Mouse (Mus musculus): ENCODE measurements at regions not wholly inside any gene's neighbourhood (a gene's known extent, or its start where the extent isn't known, plus 50 kb on each side); places are given as distances from the start of the nearest gene placed in this dataset.

GRCm38 (mm10) chr2:146565693-146566092, 53.5 kb upstream of the Ralgapa2 start:
- no peak for ATAC-seq (ENCODE audit: insufficient read depth)
- Histone ChIP-seq H3K4me3 (replicated peaks) (no peak overlapping the region), H3K9ac (no peak overlapping the region), H3K27ac (replicated peaks) (no peak overlapping the region), H3K36me3 (replicated peaks) (no peaks in the 10 kb centered on the region), H3K9me3 (replicated peaks) (no peaks in the 10 kb centered on the region), H3K27me3 (no peaks in the 10 kb centered on the region), H3K4me1 (replicated peaks) (peaks cover 6% of the 10 kb centered on the region; the same call in 1 of the 2 replicates), H3K4me2 (no peak overlapping the region)
- 28% methylated on average over 6 of the region's 6 CpGs for WGBS (ENCODE audit: insufficient replicate concordance)

- H3K9ac ChIP-seq, result no peak overlapping the region
- no peaks in the 10 kb centered on the region for H3K4me1 ChIP-seq (replicated peaks)
- H3K4me3 ChIP-seq (replicated peaks), result no peak overlapping the region
- no peak overlapping the region for H3K27ac ChIP-seq (replicated peaks)
- no peak for ATAC-seq (ENCODE audit: insufficient read depth)
- WGBS (ENCODE audit: insufficient replicate concordance), result 73% methylated on average over 11 of the region's 11 CpGs
- no peak overlapping the region for H3K4me2 ChIP-seq
- no peaks in the 10 kb centered on the region for H3K27me3 ChIP-seq
- no peaks in the 10 kb centered on the region for H3K9me3 ChIP-seq (replicated peaks)
- no peaks in the 10 kb centered on the region for H3K36me3 ChIP-seq (replicated peaks)
Measured at GRCm38 (mm10) chr2:146568171-146568842, 56.2 kb upstream of the Ralgapa2 start.

DNA sequence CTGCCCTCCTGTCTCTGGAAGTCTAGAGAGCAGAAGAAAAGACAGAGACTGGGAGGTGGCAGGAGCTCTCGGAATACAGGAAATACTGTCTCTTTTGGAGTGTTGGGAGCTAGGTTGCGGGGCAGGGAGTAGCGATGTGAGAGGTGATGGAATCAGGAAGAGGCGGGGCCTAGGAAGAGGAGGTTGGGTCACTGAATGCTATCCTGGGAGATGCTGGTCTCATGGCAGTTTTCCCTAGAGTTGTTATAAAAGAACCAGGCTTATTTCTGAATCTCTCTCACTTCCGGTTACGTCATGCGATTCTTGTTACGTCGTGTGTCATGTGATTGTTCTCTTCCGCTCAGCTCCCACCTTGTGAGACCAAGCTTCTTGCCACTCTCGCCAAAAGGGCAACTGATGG, 58.9 kb upstream of the Ralgapa2 start:
- H3K4me1 ChIP-seq (replicated peaks), result peaks cover 5% of the 10 kb centered on the region; the same call in 1 of the 2 replicates
- no peak overlapping the region for H3K4me2 ChIP-seq
- 79% methylated on average over 11 of the region's 11 CpGs for WGBS (ENCODE audit: insufficient replicate concordance)
- H3K9ac ChIP-seq, result no peak overlapping the region
- H3K9me3 ChIP-seq (replicated peaks), result no peaks in the 10 kb centered on the region
- ATAC-seq (ENCODE audit: insufficient read depth), result no peak
- no peak overlapping the region for H3K27ac ChIP-seq (replicated peaks)
- H3K4me3 ChIP-seq (replicated peaks), result no peak overlapping the region
- H3K27me3 ChIP-seq, result no peaks in the 10 kb centered on the region
- H3K36me3 ChIP-seq (replicated peaks), result no peaks in the 10 kb centered on the region

- no peaks in the 10 kb centered on the region for H3K9me3 ChIP-seq (replicated peaks)
- H3K27ac ChIP-seq (replicated peaks), result no peak overlapping the region
- WGBS (ENCODE audit: insufficient replicate concordance), result 76% methylated on average over 9 of the region's 9 CpGs
- H3K27me3 ChIP-seq, result no peaks in the 10 kb centered on the region
- no peak overlapping the region for H3K4me2 ChIP-seq
- no peaks in the 10 kb centered on the region for H3K36me3 ChIP-seq (replicated peaks)
- no peak overlapping the region for H3K9ac ChIP-seq
- H3K4me3 ChIP-seq (replicated peaks), result no peak overlapping the region
- no peak for ATAC-seq (ENCODE audit: insufficient read depth)
- H3K4me1 ChIP-seq (replicated peaks), result peaks cover 5% of the 10 kb centered on the region; the same call in 1 of the 2 replicates
Measured at GRCm38 (mm10) chr2:146571857-146572256, 59.7 kb upstream of the Ralgapa2 start.

DNA sequence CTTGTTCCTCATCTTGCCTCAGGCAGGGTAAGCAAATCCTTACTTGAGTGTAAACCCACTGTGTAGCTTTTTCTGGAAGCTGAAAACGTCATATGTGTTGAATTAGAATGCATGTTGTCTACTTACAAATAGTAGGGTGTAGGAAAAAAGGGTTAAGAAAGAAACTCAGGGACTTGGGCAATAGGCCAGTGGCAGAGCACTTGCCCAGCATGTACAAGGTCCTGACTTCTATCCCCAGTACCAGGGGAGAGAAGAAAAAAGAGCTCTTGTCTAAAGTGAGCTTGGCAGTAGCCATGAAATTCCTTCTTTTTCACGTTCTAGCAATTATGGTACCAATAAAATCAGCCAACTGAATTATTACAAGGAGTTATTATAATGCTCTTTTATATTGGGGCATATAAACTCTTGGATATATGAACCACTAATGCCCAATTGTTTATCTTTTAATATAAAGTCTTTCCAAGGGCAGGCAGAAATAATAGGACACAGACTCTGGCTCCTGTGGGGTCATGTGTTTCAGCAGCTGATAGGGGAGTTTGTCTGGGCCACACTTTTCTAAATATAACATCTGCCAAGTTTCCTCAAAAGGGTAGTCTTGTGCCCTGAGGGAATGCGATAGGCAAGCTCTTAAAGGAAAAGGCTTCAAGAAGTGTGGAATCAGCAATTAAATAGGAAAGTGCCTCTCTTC, 63.6 kb upstream of the Ralgapa2 start:
- Histone ChIP-seq H3K36me3 (replicated peaks) (no peaks in the 10 kb centered on the region), H3K4me1 (replicated peaks) (peaks cover 5% of the 10 kb centered on the region; the same call in 1 of the 2 replicates), H3K4me2 (no peak overlapping the region), H3K27ac (replicated peaks) (no peak overlapping the region), H3K9me3 (replicated peaks) (no peaks in the 10 kb centered on the region), H3K4me3 (replicated peaks) (no peak overlapping the region), H3K27me3 (no peaks in the 10 kb centered on the region), H3K9ac (no peak overlapping the region)
- 46% methylated on average over 3 of the region's 3 CpGs for WGBS (ENCODE audit: insufficient replicate concordance)
- ATAC-seq (ENCODE audit: insufficient read depth), result peak; percentile 22; the same call in 1 of the 2 replicates

GRCm38 (mm10) chr2:146576298-146576905, 64.3 kb upstream of the Ralgapa2 start:
- H3K36me3 ChIP-seq (replicated peaks), result no peaks in the 10 kb centered on the region
- H3K9ac ChIP-seq, result no peak overlapping the region
- peaks cover 5% of the 10 kb centered on the region; the same call in 1 of the 2 replicates for H3K4me1 ChIP-seq (replicated peaks)
- H3K9me3 ChIP-seq (replicated peaks), result no peaks in the 10 kb centered on the region
- H3K27me3 ChIP-seq, result no peaks in the 10 kb centered on the region
- no peak overlapping the region for H3K4me2 ChIP-seq
- H3K4me3 ChIP-seq (replicated peaks), result no peak overlapping the region
- 0 out of 2 replicates have a peak, but pooled peaks have one; percentile 37 for ATAC-seq (ENCODE audit: insufficient read depth)
- peak overlapping the region; percentile 53; the same call in 1 of the 2 replicates for H3K27ac ChIP-seq (replicated peaks)
- 24% methylated on average over 4 of the region's 4 CpGs for WGBS (ENCODE audit: insufficient replicate concordance)

DNA sequence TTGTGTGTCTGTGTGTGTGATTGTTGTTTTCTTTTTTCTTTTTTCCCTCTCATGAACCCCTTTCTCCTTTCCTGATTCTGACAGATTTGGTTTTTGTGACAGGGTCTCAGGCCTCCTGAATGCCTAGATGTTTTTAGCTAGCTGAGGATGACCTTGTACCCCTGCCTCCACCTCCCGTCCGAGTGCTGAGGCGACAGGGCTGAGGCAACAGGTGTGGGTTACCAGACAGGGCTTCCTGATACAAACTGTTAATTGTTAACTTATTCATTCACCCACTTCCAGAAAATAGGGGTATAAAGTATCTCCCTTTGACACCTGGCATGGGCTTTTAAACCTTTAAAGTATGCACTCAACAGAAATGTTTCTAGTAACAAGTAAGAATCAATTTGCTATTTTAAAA, 65.0 kb upstream of the Ralgapa2 start:
- Histone ChIP-seq H3K27me3 (no peaks in the 10 kb centered on the region), H3K4me3 (replicated peaks) (no peak overlapping the region), H3K9me3 (replicated peaks) (no peaks in the 10 kb centered on the region), H3K4me1 (replicated peaks) (peaks cover 5% of the 10 kb centered on the region; the same call in 1 of the 2 replicates), H3K4me2 (no peak overlapping the region), H3K36me3 (replicated peaks) (no peaks in the 10 kb centered on the region), H3K27ac (replicated peaks) (peak overlapping the region; percentile 25; the same call in 1 of the 2 replicates), H3K9ac (no peak overlapping the region)
- ATAC-seq (ENCODE audit: insufficient read depth), result peak; percentile 61
- WGBS (ENCODE audit: insufficient replicate concordance), result 51% methylated on average over 3 of the region's 3 CpGs

GRCm38 (mm10) chr2:146581220-146581619, 69.1 kb upstream of the Ralgapa2 start:
- H3K27ac ChIP-seq (replicated peaks), result no peak overlapping the region
- H3K27me3 ChIP-seq, result no peaks in the 10 kb centered on the region
- 48% methylated on average over 3 of the region's 3 CpGs for WGBS (ENCODE audit: insufficient replicate concordance)
- no peaks in the 10 kb centered on the region for H3K36me3 ChIP-seq (replicated peaks)
- H3K4me3 ChIP-seq (replicated peaks), result no peak overlapping the region
- H3K4me1 ChIP-seq (replicated peaks), result no peaks in the 10 kb centered on the region; the same call in 1 of the 2 replicates
- no peak overlapping the region for H3K4me2 ChIP-seq
- no peak for ATAC-seq (ENCODE audit: insufficient read depth)
- H3K9me3 ChIP-seq (replicated peaks), result no peaks in the 10 kb centered on the region
- no peak overlapping the region for H3K9ac ChIP-seq

GRCm38 (mm10) chr2:146583807-146584388, 71.8 kb upstream of the Ralgapa2 start:
- no peaks in the 10 kb centered on the region for H3K27me3 ChIP-seq
- H3K9ac ChIP-seq, result no peak overlapping the region
- no peak overlapping the region for H3K4me2 ChIP-seq
- no peak for ATAC-seq (ENCODE audit: insufficient read depth)
- H3K9me3 ChIP-seq (replicated peaks), result no peaks in the 10 kb centered on the region
- H3K4me3 ChIP-seq (replicated peaks), result no peak overlapping the region
- no peaks in the 10 kb centered on the region; the same call in 1 of the 2 replicates for H3K4me1 ChIP-seq (replicated peaks)
- H3K27ac ChIP-seq (replicated peaks), result no peak overlapping the region
- H3K36me3 ChIP-seq (replicated peaks), result no peaks in the 10 kb centered on the region

DNA sequence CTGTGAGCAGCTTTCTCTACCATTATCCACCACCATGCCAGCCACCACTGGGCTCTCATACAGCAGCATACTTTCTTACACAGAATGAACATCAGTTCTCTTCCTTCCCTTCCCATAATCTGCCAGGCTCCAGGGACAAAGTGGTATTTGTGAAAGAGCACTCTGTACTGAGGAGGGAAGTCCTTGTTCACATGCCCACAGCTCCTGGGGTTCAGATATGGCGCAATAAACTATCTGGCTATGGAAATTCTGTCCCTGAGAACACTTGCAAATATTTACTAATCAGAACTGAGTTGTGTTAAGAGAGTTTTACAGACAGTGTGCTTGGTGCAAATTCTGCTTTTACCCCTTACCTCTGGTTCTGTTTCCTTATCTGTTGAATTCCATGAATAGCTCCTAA, 74.2 kb upstream of the Ralgapa2 start:
- peak; percentile 37 for ATAC-seq (ENCODE audit: insufficient read depth)
- no peaks in the 10 kb centered on the region for H3K27me3 ChIP-seq
- H3K36me3 ChIP-seq (replicated peaks), result no peaks in the 10 kb centered on the region
- no peaks in the 10 kb centered on the region; the same call in 1 of the 2 replicates for H3K4me1 ChIP-seq (replicated peaks)
- H3K9me3 ChIP-seq (replicated peaks), result no peaks in the 10 kb centered on the region
- H3K9ac ChIP-seq, result no peak overlapping the region
- WGBS (ENCODE audit: insufficient replicate concordance), result 58% methylated on average over 1 of the region's 1 CpGs
- no peak overlapping the region for H3K4me2 ChIP-seq
- H3K27ac ChIP-seq (replicated peaks), result no peak overlapping the region; the same call in 1 of the 2 replicates
- H3K4me3 ChIP-seq (replicated peaks), result no peak overlapping the region

DNA sequence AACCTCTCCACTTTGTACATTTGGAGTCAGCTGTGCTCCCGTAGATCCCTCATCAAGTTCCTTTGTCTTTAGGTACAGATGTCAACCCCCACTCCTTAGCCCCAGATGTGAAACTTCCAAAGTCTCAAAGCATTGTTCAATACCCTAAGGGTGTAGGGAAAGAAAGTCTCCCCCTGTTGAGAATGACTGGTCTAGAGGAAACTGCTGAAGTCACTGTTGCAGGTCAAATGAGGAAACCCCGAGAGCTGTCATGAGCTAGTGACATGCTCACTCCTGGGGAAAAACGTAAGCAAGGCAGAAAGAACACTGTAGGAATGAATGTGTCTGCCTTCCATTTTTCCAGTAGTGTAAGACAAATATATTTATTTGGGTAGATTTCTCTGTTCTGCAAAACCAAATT, 74.8 kb upstream of the Ralgapa2 start:
- H3K27me3 ChIP-seq, result no peaks in the 10 kb centered on the region
- ATAC-seq (ENCODE audit: insufficient read depth), result no peak
- H3K27ac ChIP-seq (replicated peaks), result no peak overlapping the region

More for the DNA sequence above, 74.8 kb upstream of the Ralgapa2 start:
- Histone ChIP-seq H3K9me3 (replicated peaks) (no peaks in the 10 kb centered on the region), H3K4me2 (no peak overlapping the region), H3K4me3 (replicated peaks) (no peak overlapping the region), H3K36me3 (replicated peaks) (no peaks in the 10 kb centered on the region), H3K4me1 (replicated peaks) (no peaks in the 10 kb centered on the region; the same call in 1 of the 2 replicates), H3K9ac (no peak overlapping the region)
- 37% methylated on average over 3 of the region's 3 CpGs for WGBS (ENCODE audit: insufficient replicate concordance)
